Mouse (Mus musculus): ENCODE measurements around the gene Catsperd. TPM values are rescaled to one million over a fixed set of nuclear protein-coding genes. Genes with fewer than 3 reads are reported as not detected.
A peak's percentile ranks its signal among the peaks of the same experiment; 100 is the strongest.

The Catsperd gene
- total RNA-seq (2014; fragmentation: Nextera tagmentation) (not detected in 2 replicates), total RNA-seq (2017) (0.17 TPM in 1 of 2 replicates, not detected in the other), polyA plus RNA-seq (2012) (not detected in 2 replicates)

DNA sequence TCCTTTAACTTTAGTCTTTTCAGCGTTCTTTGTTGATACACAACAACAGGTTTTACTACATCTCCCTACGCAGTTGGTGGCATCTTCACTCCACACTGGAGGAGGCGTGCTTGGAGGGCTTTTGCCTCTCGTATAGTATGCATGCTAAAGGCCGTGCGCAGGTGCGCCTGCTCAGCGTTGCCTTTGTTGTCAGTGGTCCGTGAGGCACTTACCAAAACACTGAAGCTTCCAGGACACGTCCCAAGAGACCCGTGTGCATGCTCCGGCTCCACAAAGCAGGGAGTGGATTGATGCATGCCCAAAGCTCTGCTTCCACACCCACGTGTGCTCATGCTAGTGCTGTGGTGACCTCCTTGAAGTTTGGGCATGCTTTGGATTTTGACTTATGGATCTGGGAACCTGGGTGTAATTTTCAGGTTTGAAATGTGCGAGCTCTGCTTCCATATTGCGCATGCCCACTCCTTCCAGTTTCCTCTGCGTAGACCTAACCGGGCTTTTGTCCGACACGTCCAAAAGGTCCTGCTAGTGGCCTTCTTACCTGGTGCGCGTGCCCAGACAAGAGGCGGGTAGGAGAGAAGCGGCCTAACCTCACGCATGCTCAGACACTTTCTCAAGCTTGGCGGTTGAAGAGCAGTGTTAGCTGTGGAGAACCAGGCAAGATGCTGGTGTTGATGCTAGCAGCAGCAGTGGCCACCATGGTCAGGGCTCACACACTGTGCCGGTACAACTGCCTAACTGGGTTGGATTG, at the start of gene Catsperd:
Gene Catsperd (plus strand): TSS at position 614 of the 748 bp plus-strand sequence.
- H3K4me3 ChIP-seq (ENCODE audit: low read depth, low read length), result peak within 1 kb of the TSS; percentile 94
- TF ChIP-seq POLR2AphosphoS5 (IDR thresholded peaks at IDR 0.05; ENCODE audit: insufficient replicate concordance, low read depth, low read length) (no peak), TAL1 (conservative IDR thresholded peaks at IDR 0.05; ENCODE audit: low read depth, low read length) (no peak), GATA1 (IDR thresholded peaks at IDR 0.05; ENCODE audit: borderline replicate concordance, low read length) (no peak), GATA2 (IDR thresholded peaks at IDR 0.05; ENCODE audit: borderline replicate concordance, low read depth, low read length) (no peak), CTCF (IDR thresholded peaks at IDR 0.05; ENCODE audit: low read depth, low read length) (no peak)
- peaks cover 29% of the 10 kb centered on the region for H3K36me3 ChIP-seq (replicated peaks)
- peak; percentile 28 for DNase-seq (ENCODE audit: low spot score)
- peaks cover 45% of the 10 kb centered on the region for H3K4me1 ChIP-seq (ENCODE audit: insufficient read depth, low read depth, low read length)
- H3K27me3 ChIP-seq (ENCODE audit: insufficient read depth, low read length), result peaks cover 12% of the 10 kb centered on the region
- peaks cover 2% of the 10 kb centered on the region; the same call in 1 of the 2 replicates for H3K9me3 ChIP-seq (replicated peaks)
- ATAC-seq (ENCODE audit: extremely low read depth, insufficient number of reproducible peaks, low FRiP score, poor library complexity, severe bottlenecking), result no peak

DNA sequence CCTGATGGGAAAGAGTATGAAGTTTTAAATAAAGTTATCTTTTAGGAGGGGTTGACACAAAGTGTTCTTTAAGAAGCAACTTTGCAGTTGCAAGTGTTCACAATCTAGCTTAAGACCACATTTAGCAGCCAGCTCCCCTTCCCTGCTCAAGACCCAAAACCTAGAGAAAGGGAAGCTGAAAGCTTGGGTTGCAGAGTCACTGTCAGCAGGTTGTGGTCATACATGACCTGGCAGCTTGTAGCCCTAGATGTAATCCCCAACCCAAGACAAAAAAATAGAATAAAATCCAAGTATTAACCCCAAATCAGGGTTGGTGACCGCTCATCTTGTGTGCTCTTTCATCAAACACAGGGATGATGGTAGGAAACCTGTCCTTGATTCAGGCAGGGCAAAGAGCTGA, 44.9 kb upstream of the Catsperd start:
- Histone ChIP-seq H3K36me3 (replicated peaks) (peaks cover 77% of the 10 kb centered on the region), H3K4me3 (ENCODE audit: low read depth, low read length) (peak overlapping the region; percentile 91), H3K4me1 (ENCODE audit: insufficient read depth, low read depth, low read length) (peaks cover 68% of the 10 kb centered on the region), H3K27me3 (ENCODE audit: insufficient read depth, low read length) (no peaks in the 10 kb centered on the region), H3K9me3 (replicated peaks) (no peaks in the 10 kb centered on the region)
- DNase-seq (ENCODE audit: low spot score), result no peak
- no peak for TF ChIP-seq CTCF (IDR thresholded peaks at IDR 0.05; ENCODE audit: low read depth, low read length)
- no peak for TF ChIP-seq GATA2 (IDR thresholded peaks at IDR 0.05; ENCODE audit: borderline replicate concordance, low read depth, low read length)
- TF ChIP-seq POLR2AphosphoS5 (IDR thresholded peaks at IDR 0.05; ENCODE audit: insufficient replicate concordance, low read depth, low read length), result no peak
- TF ChIP-seq TAL1 (conservative IDR thresholded peaks at IDR 0.05; ENCODE audit: low read depth, low read length), result no peak
- no peak for TF ChIP-seq GATA1 (IDR thresholded peaks at IDR 0.05; ENCODE audit: borderline replicate concordance, low read length)
- ATAC-seq (ENCODE audit: extremely low read depth, insufficient number of reproducible peaks, low FRiP score, poor library complexity, severe bottlenecking), result no peak

DNA sequence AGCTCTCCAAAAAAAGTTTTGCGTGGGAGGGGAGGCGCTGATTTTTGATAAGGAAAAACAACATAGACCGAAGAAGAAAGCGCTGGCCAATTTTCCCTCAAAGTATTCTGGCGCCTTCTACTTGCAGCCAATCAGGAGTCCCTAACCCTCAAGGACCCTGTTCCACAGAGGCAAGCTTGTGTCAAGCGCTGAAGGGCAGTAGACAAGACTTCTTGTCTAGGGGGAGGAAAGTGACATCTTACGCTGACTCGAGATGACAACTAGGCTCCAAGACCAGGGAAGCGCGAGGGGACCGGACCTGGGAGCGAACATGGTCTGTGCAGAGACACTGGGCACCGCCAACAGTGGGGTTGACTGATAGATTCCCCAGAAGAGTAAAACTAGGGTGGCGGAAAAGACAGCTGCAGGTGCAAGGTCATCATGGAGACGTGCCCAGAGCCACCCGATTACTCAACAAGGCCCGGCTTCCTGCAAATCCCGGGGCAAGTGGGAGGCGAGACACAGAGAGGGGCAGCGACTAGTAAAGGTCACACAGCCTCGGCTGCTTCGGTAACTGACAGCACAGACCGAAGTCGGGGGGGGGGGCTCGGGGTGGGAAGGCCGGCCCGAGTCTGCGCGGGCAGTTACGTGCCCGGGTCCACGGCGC, 44.2 kb upstream of the Catsperd start:
- H3K4me3 ChIP-seq (ENCODE audit: low read depth, low read length), result peak overlapping the region; percentile 91
- no peaks in the 10 kb centered on the region for H3K27me3 ChIP-seq (ENCODE audit: insufficient read depth, low read length)
- peaks cover 68% of the 10 kb centered on the region for H3K4me1 ChIP-seq (ENCODE audit: insufficient read depth, low read depth, low read length)
- ATAC-seq (ENCODE audit: extremely low read depth, insufficient number of reproducible peaks, low FRiP score, poor library complexity, severe bottlenecking) (no peak), DNase-seq (ENCODE audit: low spot score) (peak; percentile 71)
- peaks cover 77% of the 10 kb centered on the region for H3K36me3 ChIP-seq (replicated peaks)
- TF ChIP-seq CTCF (IDR thresholded peaks at IDR 0.05; ENCODE audit: low read depth, low read length) (no peak), POLR2AphosphoS5 (IDR thresholded peaks at IDR 0.05; ENCODE audit: insufficient replicate concordance, low read depth, low read length) (no peak), GATA2 (IDR thresholded peaks at IDR 0.05; ENCODE audit: borderline replicate concordance, low read depth, low read length) (no peak), TAL1 (conservative IDR thresholded peaks at IDR 0.05; ENCODE audit: low read depth, low read length) (no peak), GATA1 (IDR thresholded peaks at IDR 0.05; ENCODE audit: borderline replicate concordance, low read length) (no peak)
- H3K9me3 ChIP-seq (replicated peaks), result no peaks in the 10 kb centered on the region

DNA sequence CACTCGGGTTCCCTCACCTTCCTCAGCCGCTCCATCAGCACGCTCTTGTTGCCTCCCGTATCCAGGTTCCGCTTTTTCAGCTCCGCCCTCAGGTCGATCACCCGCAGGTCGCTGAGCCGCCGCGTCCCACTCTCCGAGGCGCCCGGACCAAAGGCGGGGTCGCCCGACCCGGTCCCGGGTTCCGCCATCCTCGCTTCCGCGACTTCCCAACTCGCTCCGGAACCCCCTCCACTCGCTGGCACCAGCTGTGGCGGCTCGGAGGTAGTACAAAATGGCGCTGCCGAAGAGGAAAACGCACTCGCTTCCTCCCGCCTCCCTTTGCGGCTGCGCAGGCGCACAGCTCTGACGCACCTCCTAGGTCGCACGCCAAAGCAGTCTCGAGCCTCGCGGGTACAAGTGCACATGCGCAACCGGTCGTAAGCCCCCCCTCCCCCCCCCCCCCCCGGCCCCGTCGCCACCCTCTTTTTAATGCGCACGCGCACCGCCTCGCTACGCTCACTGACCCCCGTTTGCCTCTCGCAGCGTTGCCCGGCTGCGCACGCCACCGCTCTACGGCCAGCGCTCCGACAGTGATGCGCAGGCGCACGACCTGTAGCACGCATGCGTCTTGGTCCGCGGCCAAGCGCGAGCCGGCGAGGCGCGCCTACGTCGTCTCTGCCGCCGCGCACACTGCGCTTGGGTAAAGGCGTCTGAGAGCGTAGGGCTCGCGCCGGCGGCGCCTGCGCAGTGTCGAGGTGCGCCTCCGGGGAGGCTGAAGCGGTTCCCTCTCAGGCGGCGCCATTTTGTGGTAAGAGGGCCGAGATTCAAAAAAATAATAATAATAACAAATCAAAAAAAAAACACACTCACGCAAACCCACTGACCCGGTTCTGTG, 43.4 kb upstream of the Catsperd start, which contains the start of the genes Safb2 and Safb:
Gene Safb2 (minus strand): TSS at position 329 of the 874 bp plus-strand sequence.
Gene Safb (plus strand): TSS at position 569 of the 874 bp plus-strand sequence.
- TF ChIP-seq CTCF (IDR thresholded peaks at IDR 0.05; ENCODE audit: low read depth, low read length), result no peak
- TF ChIP-seq POLR2AphosphoS5 (IDR thresholded peaks at IDR 0.05; ENCODE audit: insufficient replicate concordance, low read depth, low read length), result no peak
- no peak for TF ChIP-seq GATA2 (IDR thresholded peaks at IDR 0.05; ENCODE audit: borderline replicate concordance, low read depth, low read length)
- TF ChIP-seq TAL1 (conservative IDR thresholded peaks at IDR 0.05; ENCODE audit: low read depth, low read length), result no peak
- no peak for TF ChIP-seq GATA1 (IDR thresholded peaks at IDR 0.05; ENCODE audit: borderline replicate concordance, low read length)
- no peaks in the 10 kb centered on the region for H3K9me3 ChIP-seq (replicated peaks)
- no peaks in the 10 kb centered on the region for H3K27me3 ChIP-seq (ENCODE audit: insufficient read depth, low read length)
- DNase-seq (ENCODE audit: low spot score), result peak; percentile 95
- H3K4me3 ChIP-seq (ENCODE audit: low read depth, low read length), result peak within 1 kb of the TSS; percentile 91
- H3K4me1 ChIP-seq (ENCODE audit: insufficient read depth, low read depth, low read length), result peaks cover 69% of the 10 kb centered on the region
- H3K36me3 ChIP-seq (replicated peaks), result peaks cover 77% of the 10 kb centered on the region
- ATAC-seq (ENCODE audit: extremely low read depth, insufficient number of reproducible peaks, low FRiP score, poor library complexity, severe bottlenecking), result peak; percentile 73

DNA sequence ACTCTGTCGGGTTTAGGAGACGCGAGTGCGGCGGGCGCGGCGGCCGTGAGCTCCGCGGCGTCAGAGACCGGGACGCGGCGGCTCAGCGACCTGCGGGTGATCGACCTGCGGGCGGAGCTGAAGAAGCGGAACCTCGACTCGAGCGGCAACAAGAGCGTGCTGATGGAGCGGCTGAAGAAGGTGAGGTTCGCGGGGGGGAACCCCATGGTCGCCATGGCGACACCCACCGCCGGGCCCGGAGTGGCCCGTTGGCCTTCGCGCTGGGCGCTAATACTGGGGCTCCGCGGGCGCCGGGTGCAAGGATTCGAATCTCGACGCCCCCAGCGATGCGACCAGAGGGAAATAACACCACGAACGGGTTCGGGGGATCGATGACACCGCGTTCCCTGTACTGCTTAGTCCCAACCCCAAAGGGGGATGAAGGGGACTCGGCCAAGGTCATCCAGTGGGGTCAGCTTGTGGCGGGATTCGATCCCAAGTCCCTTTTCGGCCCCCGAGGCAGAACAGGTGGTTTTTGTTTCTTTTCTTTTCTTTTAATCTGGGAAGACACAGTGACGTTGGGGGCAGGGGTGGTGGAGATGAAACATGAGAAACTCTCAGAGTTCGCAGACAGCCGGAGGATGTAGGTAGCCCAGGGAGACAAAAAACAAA, 42.6 kb upstream of the Catsperd start:
- Histone ChIP-seq H3K4me3 (ENCODE audit: low read depth, low read length) (peak overlapping the region; percentile 91), H3K36me3 (replicated peaks) (peaks cover 77% of the 10 kb centered on the region), H3K27me3 (ENCODE audit: insufficient read depth, low read length) (no peaks in the 10 kb centered on the region), H3K4me1 (ENCODE audit: insufficient read depth, low read depth, low read length) (peaks cover 71% of the 10 kb centered on the region), H3K9me3 (replicated peaks) (no peaks in the 10 kb centered on the region)
- peak; percentile 39 for DNase-seq (ENCODE audit: low spot score)
- no peak for ATAC-seq (ENCODE audit: extremely low read depth, insufficient number of reproducible peaks, low FRiP score, poor library complexity, severe bottlenecking)
- TF ChIP-seq POLR2AphosphoS5 (IDR thresholded peaks at IDR 0.05; ENCODE audit: insufficient replicate concordance, low read depth, low read length) (no peak), CTCF (IDR thresholded peaks at IDR 0.05; ENCODE audit: low read depth, low read length) (no peak), GATA2 (IDR thresholded peaks at IDR 0.05; ENCODE audit: borderline replicate concordance, low read depth, low read length) (no peak), GATA1 (IDR thresholded peaks at IDR 0.05; ENCODE audit: borderline replicate concordance, low read length) (no peak)

Measured in G1E (cell line).